Mouse (Mus musculus) neural tube, embryonic 15.5 days (tissue): ENCODE measurements at regions not wholly inside any gene's neighbourhood (a gene's known extent, or its start where the extent isn't known, plus 50 kb on each side); places are given as distances from the start of the nearest gene placed in this dataset.

ENCODE experiments used
- ATAC-seq: fragments of 200-750 bp; cut with Nextera tagmentation; 2 replicates; pipeline ENCODE4 v1.8.0; 2017; ENCODE audit warnings: mild to moderate bottlenecking, moderate TSS enrichment, moderate library complexity; ENCODE audit not compliant: low FRiP score
- H3K27ac ChIP-seq: fragments of 300-500 bp; sonication (generic); replicated peaks from 2 replicates; pipeline ENCODE4 v1.5.1; 2015; ENCODE audit warnings: mild to moderate bottlenecking, inconsistent platforms
- H3K27me3 ChIP-seq: fragments of 300-500 bp; sonication (generic); replicated peaks from 2 replicates; pipeline ENCODE4 v1.6.1; 2015; ENCODE audit warnings: inconsistent platforms
- H3K36me3 ChIP-seq: fragments of 300-500 bp; sonication (generic); 2 replicates; pipeline ENCODE4 v1.6.1; 2015; ENCODE audit warnings: inconsistent platforms
- H3K4me1 ChIP-seq: fragments of 300-500 bp; sonication (generic); 2 replicates; pipeline ENCODE4 v1.6.1; 2015; ENCODE audit warnings: inconsistent platforms
- H3K4me2 ChIP-seq: fragments of 300-500 bp; sonication (generic); 2 replicates; pipeline ENCODE4 v1.6.1; 2015; ENCODE audit warnings: inconsistent platforms, mild to moderate bottlenecking, moderate library complexity
- H3K4me3 ChIP-seq: fragments of 300-500 bp; sonication (generic); replicated peaks from 2 replicates; pipeline ENCODE4 v1.5.1; 2015; ENCODE audit warnings: mild to moderate bottlenecking, inconsistent platforms
- H3K9ac ChIP-seq: fragments of 300-500 bp; sonication (generic); replicated peaks from 2 replicates; pipeline ENCODE4 v1.6.1; 2015; ENCODE audit warnings: mild to moderate bottlenecking, inconsistent platforms
- H3K9me3 ChIP-seq: fragments of 300-500 bp; sonication (generic); replicated peaks from 2 replicates; pipeline ENCODE4 v1.6.1; 2016; ENCODE audit warnings: inconsistent platforms
- WGBS: fragments of 180-500 bp; shearing (Covaris S2); methylation state at CpG from one replicate; pipeline ENCODE4 v1.1.7; 2015; ENCODE audit warnings: mixed read lengths; 5-methylcytosine and 5-hydroxymethylcytosine counted together

DNA sequence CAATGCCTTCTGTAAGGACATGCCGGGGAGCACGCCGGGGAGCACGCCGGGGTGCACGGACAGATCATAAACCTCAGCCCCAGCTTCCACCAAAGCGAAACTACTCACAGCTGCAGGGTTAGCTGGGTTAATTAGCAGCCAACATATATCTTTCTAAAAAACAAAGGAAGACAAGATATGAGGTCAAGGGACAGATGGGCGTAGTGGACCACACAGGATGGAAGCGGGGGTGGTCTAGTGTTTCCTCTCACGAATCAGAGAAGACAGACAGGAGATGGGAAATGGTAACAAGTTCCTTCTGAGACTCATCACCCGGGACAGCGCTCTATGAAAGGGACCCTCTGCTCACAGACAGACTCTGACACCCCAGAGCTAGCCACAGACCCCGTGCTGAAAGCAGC lies 60.0 kb upstream of the Ajap1 start:
- no peak overlapping the region for H3K4me3 ChIP-seq
- WGBS = 37% methylated on average over 13 of the region's 13 CpGs
- H3K27me3 ChIP-seq = no peaks in the 10 kb centered on the region
- H3K4me2 ChIP-seq = no peak overlapping the region
- peaks cover 62% of the 10 kb centered on the region for H3K4me1 ChIP-seq
- H3K36me3 ChIP-seq = no peaks in the 10 kb centered on the region
- H3K27ac ChIP-seq = peak overlapping the region; percentile 28
- no peak overlapping the region for H3K9ac ChIP-seq
- ATAC-seq = no peak
- no peaks in the 10 kb centered on the region for H3K9me3 ChIP-seq

DNA sequence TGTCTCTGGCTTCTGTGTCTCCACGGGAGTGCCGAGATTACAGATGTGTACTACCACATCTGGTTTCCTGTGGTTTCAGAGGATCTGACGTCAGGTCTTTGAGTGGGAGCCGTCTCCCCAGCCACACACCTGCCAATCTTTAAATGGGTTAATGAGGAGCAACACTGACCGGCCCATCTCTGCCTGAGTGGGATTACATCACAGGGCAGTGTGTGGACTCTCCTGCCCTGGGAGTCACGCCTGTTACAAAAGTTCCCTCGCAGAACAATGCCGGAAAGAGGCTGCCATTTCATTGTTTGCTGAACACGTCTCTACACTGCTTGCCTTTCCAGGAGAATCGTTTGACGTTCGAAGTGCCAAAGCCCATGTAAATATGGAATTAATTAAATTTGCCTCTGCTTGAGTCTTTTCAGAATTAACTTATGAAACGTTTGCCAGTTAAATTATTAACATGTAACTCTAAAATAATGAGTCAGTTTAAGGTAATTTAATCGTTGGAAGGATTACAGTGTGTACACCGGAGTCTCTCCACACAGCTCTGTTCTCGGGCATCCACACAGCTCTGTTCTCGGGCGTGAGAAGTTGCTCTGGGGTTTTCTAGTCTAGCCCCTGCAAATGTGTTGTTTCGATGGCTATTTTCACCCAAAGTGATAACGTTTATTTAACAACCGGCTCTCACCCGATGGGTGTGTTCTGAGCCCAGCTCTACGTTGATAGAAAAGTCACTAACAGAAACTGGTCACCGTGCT lies 61.5 kb upstream of the Ajap1 start:
- ATAC-seq = no peak
- 42% methylated on average over 24 of the region's 24 CpGs for WGBS
- Histone ChIP-seq H3K4me2 (no peak overlapping the region), H3K4me1 (peaks cover 70% of the 10 kb centered on the region), H3K9ac (no peak overlapping the region), H3K27me3 (no peaks in the 10 kb centered on the region), H3K36me3 (no peaks in the 10 kb centered on the region), H3K27ac (peak overlapping the region; percentile 66), H3K4me3 (no peak overlapping the region), H3K9me3 (no peaks in the 10 kb centered on the region)

- no peaks in the 10 kb centered on the region for H3K27me3 ChIP-seq
- H3K9me3 ChIP-seq = no peaks in the 10 kb centered on the region
- H3K9ac ChIP-seq = no peak overlapping the region
- H3K4me1 ChIP-seq = peaks cover 59% of the 10 kb centered on the region
- no peak for ATAC-seq
- H3K4me2 ChIP-seq = no peak overlapping the region
- H3K36me3 ChIP-seq = no peaks in the 10 kb centered on the region
- no peak overlapping the region for H3K4me3 ChIP-seq
- H3K27ac ChIP-seq = peak overlapping the region; percentile 68
- 64% methylated on average over 7 of the region's 7 CpGs for WGBS
These were observed 64.1 kb upstream of the Ajap1 start for GRCm38 (mm10) chr4:153546709-153547108.

DNA sequence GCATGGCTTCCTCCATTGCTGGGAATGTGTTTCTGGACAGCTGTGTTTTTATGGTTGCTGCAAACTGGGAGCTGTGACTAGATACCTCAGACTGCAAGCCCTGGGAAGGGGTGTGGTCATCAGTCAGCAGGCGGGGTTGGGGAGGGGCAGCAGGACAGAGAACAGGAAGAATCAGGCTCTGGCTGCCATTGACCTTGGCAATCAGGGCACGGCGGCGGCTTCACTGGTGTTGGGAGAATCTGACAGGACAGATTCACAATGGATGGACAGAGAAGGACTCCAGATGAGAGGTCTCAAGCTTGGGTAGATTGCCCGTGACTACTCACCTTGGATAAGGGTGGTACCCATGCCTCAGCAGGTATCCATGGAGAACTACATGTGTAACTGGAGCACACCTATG lies 64.5 kb upstream of the Ajap1 start:
- Histone ChIP-seq H3K9me3 (no peaks in the 10 kb centered on the region), H3K27me3 (no peaks in the 10 kb centered on the region), H3K4me2 (no peak overlapping the region), H3K9ac (no peak overlapping the region), H3K4me1 (peaks cover 56% of the 10 kb centered on the region), H3K36me3 (no peaks in the 10 kb centered on the region), H3K27ac (peak overlapping the region; percentile 68), H3K4me3 (no peak overlapping the region)
- WGBS = 88% methylated on average over 5 of the region's 5 CpGs
- ATAC-seq = no peak

GRCm38 (mm10) chr4:153547871-153548270 lies 65.3 kb upstream of the Ajap1 start:
- H3K27ac ChIP-seq = no peak overlapping the region
- peaks cover 53% of the 10 kb centered on the region for H3K4me1 ChIP-seq
- no peaks in the 10 kb centered on the region for H3K9me3 ChIP-seq
- no peak overlapping the region for H3K4me2 ChIP-seq
- H3K4me3 ChIP-seq = no peak overlapping the region
- 43% methylated on average over 13 of the region's 13 CpGs for WGBS
- no peaks in the 10 kb centered on the region for H3K27me3 ChIP-seq
- no peak overlapping the region for H3K9ac ChIP-seq
- ATAC-seq = no peak
- H3K36me3 ChIP-seq = no peaks in the 10 kb centered on the region

- 92% methylated on average over 7 of the region's 7 CpGs for WGBS
- Histone ChIP-seq H3K36me3 (no peaks in the 10 kb centered on the region), H3K27ac (no peak overlapping the region), H3K4me1 (peaks cover 24% of the 10 kb centered on the region), H3K4me2 (no peak overlapping the region), H3K4me3 (no peak overlapping the region), H3K27me3 (no peaks in the 10 kb centered on the region), H3K9me3 (no peaks in the 10 kb centered on the region), H3K9ac (no peak overlapping the region)
- ATAC-seq = no peak
These were observed 68.7 kb upstream of the Ajap1 start for GRCm38 (mm10) chr4:153551291-153551690.

- peaks cover 14% of the 10 kb centered on the region for H3K4me1 ChIP-seq
- H3K9me3 ChIP-seq = no peaks in the 10 kb centered on the region
- H3K36me3 ChIP-seq = no peaks in the 10 kb centered on the region
- no peak for ATAC-seq
- no peaks in the 10 kb centered on the region for H3K27me3 ChIP-seq
- H3K4me2 ChIP-seq = no peak overlapping the region
- no peak overlapping the region for H3K4me3 ChIP-seq
- no peak overlapping the region for H3K9ac ChIP-seq
- no peak overlapping the region for H3K27ac ChIP-seq
- 41% methylated on average over 4 of the region's 4 CpGs for WGBS
These were observed 69.9 kb upstream of the Ajap1 start for GRCm38 (mm10) chr4:153552483-153552882.

DNA sequence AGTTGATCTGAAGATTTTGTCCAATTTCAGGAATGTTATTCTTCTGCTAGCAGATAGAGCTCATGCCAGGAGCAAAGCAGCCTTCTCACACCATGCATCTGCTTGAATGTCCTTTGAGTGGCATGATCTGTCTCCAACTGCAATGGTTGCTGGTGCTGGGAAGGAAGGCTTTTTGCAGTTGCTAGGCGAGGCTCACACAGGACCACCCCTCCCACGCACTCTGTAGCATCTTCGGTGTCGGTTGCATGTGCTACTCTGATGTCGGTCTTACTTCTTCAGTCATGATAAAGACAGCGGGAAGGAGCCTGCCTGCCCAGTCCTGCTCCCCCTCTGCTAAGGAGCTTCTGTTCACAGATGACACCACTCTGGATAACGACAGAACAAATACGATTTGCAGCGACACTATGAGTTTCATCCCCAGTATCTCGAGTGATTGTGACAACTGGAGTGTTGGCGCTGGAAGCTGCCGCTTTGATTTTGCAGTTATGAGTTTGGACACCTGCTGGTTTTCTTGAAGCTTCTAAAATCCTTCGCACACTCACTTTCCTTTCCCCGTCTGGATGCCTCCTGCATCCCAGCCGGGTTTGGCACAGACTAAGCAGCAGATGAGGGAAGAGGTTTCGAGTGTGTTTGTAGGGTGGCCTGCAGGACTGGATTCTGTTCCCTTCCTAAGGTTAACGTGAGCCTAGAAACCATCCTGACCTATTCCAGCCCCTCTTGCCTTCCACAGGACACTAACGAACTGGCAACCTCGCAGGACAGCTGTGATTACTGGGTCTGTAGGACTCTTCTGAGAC lies 75.4 kb upstream of the Ajap1 start:
- Histone ChIP-seq H3K9ac (no peak overlapping the region), H3K36me3 (no peaks in the 10 kb centered on the region), H3K27ac (no peak overlapping the region), H3K9me3 (no peaks in the 10 kb centered on the region), H3K27me3 (no peaks in the 10 kb centered on the region), H3K4me1 (peaks cover 11% of the 10 kb centered on the region), H3K4me2 (no peak overlapping the region), H3K4me3 (no peak overlapping the region)
- 80% methylated on average over 19 of the region's 19 CpGs for WGBS
- no peak for ATAC-seq

DNA sequence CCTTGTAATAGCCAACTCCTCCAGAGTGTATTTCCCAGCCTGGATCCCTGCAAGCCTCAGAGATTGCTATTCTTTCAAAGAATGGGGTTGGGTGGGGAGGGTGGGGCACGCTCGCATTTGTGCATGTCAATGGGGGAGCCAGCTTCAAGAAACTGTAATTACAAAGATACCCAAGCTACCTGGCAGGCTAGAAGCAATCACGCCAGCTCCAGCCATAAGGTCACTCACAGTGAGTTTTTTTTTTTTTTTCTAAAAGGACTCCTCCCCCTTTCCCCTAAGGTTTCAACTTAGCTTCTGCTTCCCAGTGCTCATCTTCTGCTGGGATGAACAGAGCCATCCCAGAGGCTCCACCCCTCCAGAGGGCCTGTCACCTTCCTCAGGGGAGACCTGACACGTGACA lies 77.0 kb upstream of the Ajap1 start:
- H3K36me3 ChIP-seq = no peaks in the 10 kb centered on the region
- no peak overlapping the region for H3K9ac ChIP-seq
- WGBS = 72% methylated on average over 4 of the region's 4 CpGs
- H3K4me3 ChIP-seq = no peak overlapping the region
- ATAC-seq = no peak
- no peaks in the 10 kb centered on the region for H3K9me3 ChIP-seq
- H3K27me3 ChIP-seq = no peaks in the 10 kb centered on the region
- H3K4me2 ChIP-seq = no peak overlapping the region
- peaks cover 11% of the 10 kb centered on the region for H3K4me1 ChIP-seq
- no peak overlapping the region for H3K27ac ChIP-seq

GRCm38 (mm10) chr4:153560193-153560592 lies 77.6 kb upstream of the Ajap1 start:
- Histone ChIP-seq H3K36me3 (no peaks in the 10 kb centered on the region), H3K4me1 (peaks cover 11% of the 10 kb centered on the region), H3K9ac (no peak overlapping the region), H3K9me3 (no peaks in the 10 kb centered on the region), H3K27ac (no peak overlapping the region), H3K4me2 (no peak overlapping the region), H3K4me3 (no peak overlapping the region), H3K27me3 (no peaks in the 10 kb centered on the region)
- 46% methylated on average over 11 of the region's 11 CpGs for WGBS
- no peak for ATAC-seq

- WGBS = 16% methylated on average over 6 of the region's 6 CpGs
- Histone ChIP-seq H3K27ac (no peak overlapping the region), H3K27me3 (no peaks in the 10 kb centered on the region), H3K4me3 (no peak overlapping the region), H3K36me3 (no peaks in the 10 kb centered on the region), H3K9me3 (no peaks in the 10 kb centered on the region), H3K4me1 (peaks cover 11% of the 10 kb centered on the region), H3K9ac (no peak overlapping the region), H3K4me2 (no peak overlapping the region)
- ATAC-seq = no peak
These were observed 78.3 kb upstream of the Ajap1 start for GRCm38 (mm10) chr4:153560956-153561355.

DNA sequence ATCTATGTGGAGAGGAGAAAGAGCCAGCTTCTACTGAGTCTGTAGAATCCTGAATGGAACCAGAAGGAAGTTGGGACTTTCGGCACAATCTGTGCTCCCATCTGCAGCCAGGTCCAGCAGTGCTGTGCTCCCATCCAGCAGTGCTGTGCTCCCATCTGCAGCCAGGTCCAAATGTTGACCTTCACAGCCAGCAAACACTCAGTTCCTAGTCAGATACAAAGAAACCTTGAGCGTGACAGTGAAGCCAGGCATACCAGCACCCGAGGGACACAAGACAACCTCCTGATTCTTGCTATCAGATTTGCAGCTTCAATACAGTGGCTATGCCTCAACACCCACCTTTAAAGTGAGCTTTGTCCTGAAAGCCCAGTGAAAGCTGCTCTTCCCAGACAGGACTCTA lies 79.4 kb upstream of the Ajap1 start:
- no peak for ATAC-seq
- no peaks in the 10 kb centered on the region for H3K36me3 ChIP-seq
- WGBS = 92% methylated on average over 3 of the region's 3 CpGs
- no peaks in the 10 kb centered on the region for H3K27me3 ChIP-seq
- peaks cover 11% of the 10 kb centered on the region for H3K4me1 ChIP-seq
- H3K4me2 ChIP-seq = no peak overlapping the region
- H3K9me3 ChIP-seq = no peaks in the 10 kb centered on the region
- H3K27ac ChIP-seq = no peak overlapping the region
- H3K4me3 ChIP-seq = no peak overlapping the region
- H3K9ac ChIP-seq = no peak overlapping the region
